Mouse (Mus musculus): Measurements from ENCODE around the gene Cebpa. TPM values are rescaled to one million over a fixed set of nuclear protein-coding genes. Genes with fewer than 3 reads are reported as not detected.

Gene Cebpa
- 100 to 1,000 TPM in 2 of 4 experiments, 10 to 100 TPM in 2; 45.2 to 106 (median 92.9) TPM for total RNA-seq (2022)

DNA sequence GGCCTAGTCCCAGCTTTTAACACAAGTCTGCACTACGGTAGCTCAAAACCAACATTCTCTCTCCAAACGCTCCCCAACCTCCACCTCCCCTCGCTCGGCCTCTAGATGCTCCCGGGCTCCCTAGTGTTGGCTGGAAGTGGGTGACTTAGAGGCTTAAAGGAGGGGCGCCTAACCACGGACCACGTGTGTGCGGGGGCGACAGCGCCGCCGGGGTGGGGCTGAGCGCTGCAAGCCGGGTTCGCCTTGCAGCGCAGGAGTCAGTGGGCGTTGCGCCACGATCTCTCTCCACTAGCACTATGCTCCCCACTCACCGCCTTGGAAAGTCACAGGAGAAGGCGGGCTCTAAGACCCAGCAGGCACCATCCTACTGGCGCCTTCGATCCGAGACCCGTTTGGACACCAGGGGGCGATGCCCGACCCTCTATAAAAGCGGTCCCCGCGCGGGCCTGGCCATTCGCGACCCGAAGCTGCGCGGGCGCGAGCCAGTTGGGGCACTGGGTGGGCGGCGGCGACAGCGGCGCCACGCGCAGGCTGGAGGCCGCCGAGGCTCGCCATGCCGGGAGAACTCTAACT lies at the start of gene Cebpa:
Gene Cebpa (plus strand): TSS at position 453 of the 573 bp plus-strand sequence.
- peak; percentile 92 for DNase-seq

GRCm38 (mm10) chr7:35076645-35077044 lies 42.4 kb upstream of the Cebpa start:
- peak; percentile 80 for DNase-seq

- peak; percentile 49 for DNase-seq
Measured at GRCm38 (mm10) chr7:35080843-35081338, 38.2 kb upstream of the Cebpa start.

GRCm38 (mm10) chr7:35081406-35082104 lies 37.5 kb upstream of the Cebpa start:
- DNase-seq = no peak

- no peak for DNase-seq
Measured at GRCm38 (mm10) chr7:35084565-35085360, 34.3 kb upstream of the Cebpa start.

- no peak for DNase-seq
Measured at GRCm38 (mm10) chr7:35086271-35086861, 32.7 kb upstream of the Cebpa start.

DNA sequence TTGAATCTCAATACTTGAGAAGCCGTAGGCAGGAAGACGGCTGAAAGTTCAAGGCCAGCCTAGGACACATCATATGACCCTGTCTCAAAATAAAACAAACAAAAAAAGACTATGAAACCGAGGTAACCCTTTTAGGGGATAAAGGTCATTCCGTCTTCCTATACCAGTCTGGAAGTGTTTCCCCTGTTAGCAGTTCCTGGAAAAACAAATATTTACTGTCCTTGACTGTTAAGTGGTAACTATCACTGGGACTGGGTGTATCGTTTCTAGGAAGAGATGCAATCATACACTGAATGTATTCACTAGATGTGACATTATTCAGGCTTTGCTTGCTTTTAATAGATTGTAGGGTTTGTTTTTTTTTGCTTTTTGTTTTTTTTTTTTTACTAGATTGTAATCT lies 28.5 kb upstream of the Cebpa start:
- no peak for DNase-seq

DNA sequence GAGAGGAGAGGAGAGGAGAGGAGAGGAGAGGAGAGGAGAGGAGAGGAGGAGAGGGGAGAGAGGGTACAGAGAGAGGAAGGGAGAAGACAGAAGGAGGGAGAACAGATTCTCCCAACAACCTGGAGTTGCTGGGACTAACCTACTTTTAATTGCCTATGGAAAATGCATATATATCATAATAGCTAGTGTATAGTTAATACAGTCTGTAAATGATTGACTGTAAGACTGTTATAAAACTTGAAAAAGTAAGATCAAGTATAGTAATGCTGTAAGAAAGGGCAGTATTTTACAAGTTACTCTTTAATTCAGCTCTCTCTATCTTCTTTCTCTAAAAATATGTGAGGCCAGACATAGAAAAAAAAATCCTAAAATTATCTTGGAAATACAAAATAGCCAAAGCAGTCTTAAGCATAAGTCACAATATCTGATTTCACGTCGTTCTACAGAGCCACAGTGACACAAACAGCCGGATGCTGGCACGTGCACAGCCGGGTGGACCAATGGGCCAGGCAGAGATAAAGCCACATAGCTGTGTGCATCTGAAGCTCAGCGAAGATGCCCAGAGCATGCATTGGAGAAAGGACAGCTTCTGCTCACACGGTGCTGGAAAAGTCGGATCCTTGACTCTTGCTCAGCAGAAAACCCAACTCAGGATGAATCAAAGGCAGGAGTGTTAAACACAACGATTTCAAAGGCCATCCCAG lies 24.0 kb upstream of the Cebpa start:
- no peak for DNase-seq

DNA sequence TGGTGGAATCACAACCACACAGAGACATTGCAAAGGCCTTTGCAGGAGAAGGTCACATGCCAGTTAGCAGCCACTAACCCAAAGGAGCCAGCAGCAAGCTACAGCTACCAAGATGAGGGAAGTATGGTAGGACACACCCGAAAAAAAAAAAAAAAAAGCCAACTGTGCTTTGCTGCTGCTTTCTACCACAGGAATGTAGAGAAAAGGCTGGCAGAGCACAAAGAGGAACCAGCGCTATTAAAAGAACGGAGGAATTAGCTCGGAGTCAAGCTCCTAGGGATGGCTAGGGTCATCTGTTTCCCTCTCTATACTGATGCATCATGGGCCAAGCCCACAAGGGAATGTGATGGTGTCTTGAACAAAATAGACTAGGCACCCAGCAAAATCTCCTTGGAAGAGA lies 20.3 kb upstream of the Cebpa start:
- DNase-seq = no peak

GRCm38 (mm10) chr7:35099528-35099927 lies 19.6 kb upstream of the Cebpa start:
- no peak for DNase-seq

GRCm38 (mm10) chr7:35106614-35107013 lies 12.5 kb upstream of the Cebpa start:
- no peak for DNase-seq

DNA sequence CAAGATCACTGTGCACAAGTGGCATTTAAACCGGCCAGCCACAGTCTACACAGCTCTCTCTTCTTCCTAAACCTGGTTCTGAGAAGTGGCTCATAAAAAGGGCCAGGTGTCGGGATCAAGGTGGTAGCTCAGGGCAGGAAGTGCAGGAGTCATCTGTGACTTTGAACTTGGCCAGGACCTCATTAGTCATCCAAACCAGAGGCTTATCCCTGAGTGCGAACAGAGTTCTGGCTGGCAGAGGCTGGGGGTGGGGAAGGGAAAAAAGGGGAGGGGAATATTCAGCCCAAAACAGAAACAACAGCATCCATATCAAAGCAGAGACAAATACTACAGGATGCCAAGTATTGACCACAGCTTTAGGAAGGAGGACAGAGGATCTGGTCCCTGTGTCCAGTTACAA lies 11.5 kb upstream of the Cebpa start:
- no peak for DNase-seq

- no peak for DNase-seq
Measured at GRCm38 (mm10) chr7:35108046-35108445, 11.0 kb upstream of the Cebpa start.

- no peak for DNase-seq
Measured at GRCm38 (mm10) chr7:35108663-35109062, 10.4 kb upstream of the Cebpa start.

- no peak for DNase-seq
Measured at GRCm38 (mm10) chr7:35113136-35113535, 6.0 kb upstream of the Cebpa start.

DNA sequence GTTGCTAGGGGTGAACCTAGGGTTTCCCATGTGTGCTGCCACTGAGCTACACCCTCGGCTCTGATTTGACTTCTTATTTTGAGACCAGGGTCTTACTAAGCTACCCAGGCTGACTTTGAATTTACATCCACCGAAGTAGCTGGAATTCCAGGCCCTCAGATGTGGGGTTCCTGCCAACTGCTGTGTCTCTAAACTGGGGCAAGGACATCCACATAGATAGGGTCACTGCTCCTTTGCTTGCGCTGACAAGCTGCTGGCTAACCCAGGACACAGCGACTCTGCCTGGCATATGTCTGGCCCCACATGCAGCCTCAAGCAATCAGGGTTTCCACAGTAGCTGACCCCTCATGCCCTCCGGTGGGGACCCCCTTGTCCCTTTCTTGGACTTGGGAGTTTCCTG lies 5.4 kb upstream of the Cebpa start:
- DNase-seq = peak; percentile 62

DNA sequence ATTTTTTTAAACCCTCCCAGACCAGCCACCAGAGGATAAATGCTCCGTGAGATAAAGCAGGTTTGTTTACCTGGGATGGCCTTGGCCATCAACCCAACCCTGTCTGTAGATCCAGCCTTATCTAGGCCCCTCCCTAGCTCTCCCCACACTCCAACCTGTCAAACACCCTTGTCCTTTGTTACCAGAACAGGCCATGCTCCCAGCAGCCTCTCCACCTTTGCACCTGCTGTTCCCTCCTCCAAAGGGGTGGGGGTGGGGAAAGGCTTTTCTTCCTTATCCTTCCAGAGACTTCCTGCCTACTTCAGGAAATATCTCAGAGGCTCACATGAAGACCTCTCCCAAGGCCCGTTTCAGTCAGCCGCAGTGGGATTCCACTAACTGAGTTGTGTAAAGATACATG lies 2.6 kb upstream of the Cebpa start:
- no peak for DNase-seq

- no peak for DNase-seq
Measured at GRCm38 (mm10) chr7:35117052-35117451, 2.0 kb upstream of the Cebpa start.

DNA sequence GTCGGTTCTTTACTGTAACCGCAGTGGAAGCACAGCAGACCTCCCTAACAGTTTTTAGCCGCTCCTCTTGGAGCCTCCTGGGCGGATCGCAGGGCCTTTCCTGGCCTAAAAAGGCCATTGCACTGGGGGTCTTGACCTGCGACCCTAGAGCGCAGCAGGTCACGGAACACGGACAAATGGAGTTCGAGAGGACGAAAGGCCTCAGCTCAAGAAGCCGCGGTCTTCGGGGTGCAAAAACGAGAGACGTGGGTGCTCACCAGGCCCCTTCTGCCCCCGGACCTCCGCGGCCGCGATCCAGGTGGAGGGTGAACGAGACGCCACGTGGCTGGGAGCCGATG lies 1.4 kb upstream of the Cebpa start:
- DNase-seq = no peak

DNA sequence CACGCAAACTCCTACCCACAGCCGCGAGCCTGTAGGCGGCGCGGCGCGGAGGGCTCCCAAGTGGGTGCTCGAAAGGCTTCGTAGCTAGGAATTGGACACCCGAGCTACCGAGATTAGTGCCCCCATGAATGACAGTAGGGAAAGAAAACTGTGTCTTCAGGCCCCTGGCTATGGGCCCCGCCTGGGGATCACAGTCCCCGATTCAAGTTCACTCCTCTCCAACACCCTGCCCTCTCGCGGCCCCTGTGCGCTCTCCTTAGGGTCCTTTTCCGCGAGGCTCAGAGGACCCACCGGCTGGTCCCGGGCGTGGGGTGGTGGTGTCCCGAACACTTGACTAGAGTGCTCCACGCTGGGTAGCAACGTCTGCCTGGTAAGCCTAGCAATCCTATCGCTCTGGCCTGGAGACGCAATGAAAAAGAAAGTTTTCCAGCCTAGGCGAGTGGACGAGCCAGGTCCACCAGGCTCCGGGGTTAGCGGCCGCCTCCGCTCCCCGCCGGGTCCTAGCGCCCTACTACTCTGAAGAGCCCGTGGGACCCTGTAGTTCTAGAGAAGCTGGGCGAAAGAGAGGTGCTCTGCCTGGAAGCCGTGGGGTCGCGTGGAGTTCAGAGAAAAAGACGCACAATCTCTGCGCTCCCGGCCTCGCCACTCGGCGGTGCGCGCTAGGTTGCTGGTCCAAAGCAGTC lies 853 bp upstream of the Cebpa start:
- DNase-seq = peak; percentile 71

DNA sequence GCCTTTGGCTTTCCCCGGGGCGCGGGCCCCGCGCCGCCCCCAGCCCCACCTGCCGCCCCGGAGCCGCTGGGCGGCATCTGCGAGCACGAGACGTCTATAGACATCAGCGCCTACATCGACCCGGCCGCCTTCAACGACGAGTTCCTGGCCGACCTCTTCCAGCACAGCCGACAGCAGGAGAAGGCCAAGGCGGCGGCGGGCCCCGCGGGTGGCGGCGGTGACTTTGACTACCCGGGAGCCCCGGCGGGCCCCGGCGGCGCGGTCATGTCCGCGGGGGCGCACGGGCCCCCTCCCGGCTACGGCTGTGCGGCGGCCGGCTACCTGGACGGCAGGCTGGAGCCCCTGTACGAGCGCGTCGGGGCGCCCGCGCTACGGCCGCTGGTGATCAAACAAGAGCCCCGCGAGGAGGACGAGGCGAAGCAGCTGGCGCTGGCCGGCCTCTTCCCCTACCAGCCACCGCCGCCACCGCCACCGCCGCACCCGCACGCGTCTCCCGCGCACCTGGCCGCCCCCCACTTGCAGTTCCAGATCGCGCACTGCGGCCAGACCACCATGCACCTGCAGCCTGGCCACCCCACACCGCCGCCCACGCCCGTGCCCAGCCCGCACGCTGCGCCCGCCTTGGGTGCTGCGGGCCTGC lies 533 bp downstream of the Cebpa start:
- DNase-seq = peak; percentile 20

All from adrenal gland, adult 8-10 months (tissue).